Mouse (Mus musculus) myocyte (in vitro differentiated cells): ENCODE data around the gene Ism2.

Experiments used
- E2F4 ChIP-seq: IDR thresholded peaks from one replicate; pipeline ENCODE4 v1.6.1; 2011; ENCODE audit warnings: mild to moderate bottlenecking, control low read depth, moderate library complexity; ENCODE audit not compliant: insufficient read depth
- POLR2A ChIP-seq: IDR thresholded peaks from one replicate; pipeline ENCODE4 v1.6.1; 2011; ENCODE audit warnings: low read depth, mild to moderate bottlenecking, control low read depth, moderate library complexity; ENCODE audit not compliant: insufficient read length
- USF1 ChIP-seq: IDR thresholded peaks from one replicate; pipeline ENCODE4 v1.6.1; 2011; ENCODE audit warnings: low read depth, mild to moderate bottlenecking, control low read depth, moderate library complexity

GRCm38 (mm10) chr12:87331053-87331456 lies 31.6 kb upstream of the Ism2 start:
- no peak for TF ChIP-seq E2F4
- no peak for TF ChIP-seq POLR2A
- no peak for TF ChIP-seq USF1
